Mouse (Mus musculus) ES-E14 (cell line): ENCODE results near the gene Carmil1. TPM values are rescaled to one million over a fixed set of nuclear protein-coding genes. Genes with fewer than 3 reads are reported as not detected.

ENCODE experiments used
- DNase-seq: peaks from one replicate; pipeline ENCODE4 v3.0.0-alpha.2; 2013; ENCODE audit warnings: low read depth, low spot score
- H3K27ac ChIP-seq: 2 replicates; pipeline ENCODE4 v1.5.1; 2012; ENCODE audit warnings: low read depth, mild to moderate bottlenecking, low read length, moderate library complexity, mixed read lengths; ENCODE audit not compliant: poor library complexity, insufficient read depth, severe bottlenecking
- H3K36me3 ChIP-seq: 2 replicates; pipeline ENCODE4 v1.6.1; 2012; ENCODE audit warnings: mild to moderate bottlenecking, low read length, moderate library complexity, mixed read lengths; ENCODE audit not compliant: control insufficient read depth, poor library complexity, insufficient read depth, severe bottlenecking
- H3K4me1 ChIP-seq, 2 experiments: fragments of 150-350 bp in 1 of 2; sonication (generic) in 1 of 2; 2 replicates each; pipeline ENCODE4 v1.6.1; 2012; ENCODE audit warnings: low read length in 2 of 2, mild to moderate bottlenecking in 1 of 2, mixed read lengths in 1 of 2; ENCODE audit not compliant: control insufficient read depth in 2 of 2, insufficient read depth in 2 of 2, poor library complexity in 1 of 2
- H3K4me3 ChIP-seq, 2 experiments: fragments of 150-350 bp in 1 of 2; sonication (generic) in 1 of 2; 2 replicates each; pipeline ENCODE4 v1.5.1; 2012; ENCODE audit warnings: low read length in 2 of 2, low read depth in 1 of 2, mild to moderate bottlenecking in 1 of 2, mixed read lengths in 1 of 2; ENCODE audit not compliant: insufficient read depth in 1 of 2, poor library complexity in 1 of 2, severe bottlenecking in 1 of 2
- H3K9ac ChIP-seq: 2 replicates; pipeline ENCODE4 v1.6.1; 2012; ENCODE audit warnings: low read depth, mild to moderate bottlenecking, low read length, mixed read lengths; ENCODE audit not compliant: poor library complexity, insufficient read depth, severe bottlenecking
- H3K9me3 ChIP-seq: fragments of 150-350 bp; sonication (generic); 2 replicates; pipeline ENCODE4 v1.6.1; 2012; ENCODE audit warnings: low read depth, mild to moderate bottlenecking, low read length; ENCODE audit not compliant: control insufficient read depth, insufficient read depth
- CHD2 ChIP-seq: IDR thresholded peaks from 2 replicates; pipeline ENCODE4 v1.6.1; 2014; ENCODE audit warnings: mild to moderate bottlenecking, low read depth, low read length, inconsistent platforms
- HCFC1 ChIP-seq: IDR thresholded peaks from 2 replicates; pipeline ENCODE4 v1.6.1; 2012; ENCODE audit warnings: low read length, inconsistent platforms, borderline replicate concordance; ENCODE audit not compliant: insufficient read depth
- MAFK ChIP-seq: IDR thresholded peaks from 2 replicates; pipeline ENCODE4 v1.6.1; 2014; ENCODE audit warnings: mild to moderate bottlenecking, low read depth, low read length, inconsistent platforms; ENCODE audit not compliant: insufficient read depth
- ZC3H11A ChIP-seq: IDR thresholded peaks from 2 replicates; pipeline ENCODE4 v1.6.1; 2012; ENCODE audit warnings: low read depth, mild to moderate bottlenecking, inconsistent platforms, low read length, borderline replicate concordance
- ZNF384 ChIP-seq: IDR thresholded peaks from 2 replicates; pipeline ENCODE4 v1.6.1; 2012; ENCODE audit warnings: low read depth, low read length, inconsistent platforms
- in situ Hi-C, 2 experiments: fragments of 600-800 bp; cut with MboI; formaldehyde crosslinking; loops; one replicate each; pipeline ENCODE4 v1.15.1; 2025; ENCODE audit warnings: low sequenced_read_pairs in 2 of 2, inconsistent platforms in 1 of 2; ENCODE audit not compliant: unreplicated experiment in 2 of 2
- total RNA-seq: library from RNA; depleted of rRNA; stranded (reverse); fragments of 300-350 nt; gene quantifications from 2 replicates; pipeline ENCODE4 v1.2.3, GENCODE M21; 2012

Gene Carmil1
- total RNA-seq, 1 experiment, result 17.0 TPM

- in situ Hi-C loops, result no loop called here
- H3K9ac ChIP-seq, result no peak overlapping the region
- no peaks in the 10 kb centered on the region for H3K4me1 ChIP-seq
- no peak for DNase-seq
- H3K27ac ChIP-seq, result no peak overlapping the region
- TF ChIP-seq ZNF384 (no peak), MAFK (no peak)
- no peaks in the 10 kb centered on the region; the same call in 1 of the 2 replicates for H3K36me3 ChIP-seq
- H3K4me3 ChIP-seq, result no peak overlapping the region
- H3K9me3 ChIP-seq, result no peaks in the 10 kb centered on the region
These were observed 198.4 kb downstream of the Carmil1 start for GRCm38 (mm10) chr13:24082153-24082552.

GRCm38 (mm10) chr13:24081698-24082097 is 198.9 kb downstream of the Carmil1 start:
- Histone ChIP-seq H3K9me3 (no peaks in the 10 kb centered on the region), H3K27ac (no peak overlapping the region), H3K4me3 (no peak overlapping the region), H3K36me3 (no peaks in the 10 kb centered on the region; the same call in 1 of the 2 replicates), H3K4me1 (no peaks in the 10 kb centered on the region), H3K9ac (no peak overlapping the region)
- TF ChIP-seq MAFK (no peak), CHD2 (no peak), ZNF384 (no peak), ZC3H11A (no peak), HCFC1 (no peak)
- in situ Hi-C loops, result no loop called here
- DNase-seq, result no peak

GRCm38 (mm10) chr13:24072588-24072987 is 208.0 kb downstream of the Carmil1 start:
- Histone ChIP-seq H3K27ac (no peak overlapping the region), H3K4me1 (no peaks in the 10 kb centered on the region), H3K9me3 (no peaks in the 10 kb centered on the region), H3K36me3 (peaks cover 6% of the 10 kb centered on the region), H3K4me3 (no peak overlapping the region), H3K9ac (no peak overlapping the region)
- no peak for TF ChIP-seq MAFK
- no peak for TF ChIP-seq CHD2
- TF ChIP-seq ZC3H11A, result no peak
- TF ChIP-seq HCFC1, result no peak
- no peak for TF ChIP-seq ZNF384
- in situ Hi-C loops, result no loop called here
- DNase-seq, result no peak

GRCm38 (mm10) chr13:24067553-24067952 is 213.0 kb downstream of the Carmil1 start:
- in situ Hi-C loops, result no loop called here
- TF ChIP-seq CHD2 (no peak), HCFC1 (no peak), ZC3H11A (no peak), ZNF384 (no peak), MAFK (no peak)
- H3K4me1 ChIP-seq, result 0 out of 4 replicates have a peak, but pooled peaks cover 0 to 3% of the 10 kb centered on the region in 2 experiments
- peaks cover 11% of the 10 kb centered on the region for H3K36me3 ChIP-seq
- no peak overlapping the region for H3K4me3 ChIP-seq
- no peak overlapping the region for H3K27ac ChIP-seq
- no peak for DNase-seq
- H3K9me3 ChIP-seq, result no peaks in the 10 kb centered on the region
- no peak overlapping the region for H3K9ac ChIP-seq

- 0 out of 4 replicates have a peak, but pooled peaks cover 0 to 3% of the 10 kb centered on the region in 2 experiments for H3K4me1 ChIP-seq
- TF ChIP-seq MAFK (no peak), ZNF384 (no peak), CHD2 (no peak), HCFC1 (no peak), ZC3H11A (no peak)
- in situ Hi-C loops, result no loop called here
- no peaks in the 10 kb centered on the region for H3K9me3 ChIP-seq
- no peak overlapping the region for H3K9ac ChIP-seq
- DNase-seq, result no peak
- peaks cover 10% of the 10 kb centered on the region for H3K36me3 ChIP-seq
- H3K27ac ChIP-seq, result no peak overlapping the region
- H3K4me3 ChIP-seq, result no peak overlapping the region
These were observed 215.1 kb downstream of the Carmil1 start for GRCm38 (mm10) chr13:24065536-24065935.
